Mouse (Mus musculus) lung, adult 2 months (tissue): ENCODE measurements around the gene Pgpep1. TPM values are rescaled to one million over a fixed set of nuclear protein-coding genes. Genes with fewer than 3 reads are reported as not detected.

Source experiments
- DNase-seq: peaks from one replicate; pipeline ENCODE4 v3.0.0; 2022
- H3K4me1 ChIP-seq: fragments of 200-500 bp; 2 replicates; pipeline ENCODE4 v1.6.1; 2011; ENCODE audit warnings: low read length; ENCODE audit not compliant: control insufficient read depth, insufficient read depth
- H3K4me3 ChIP-seq: fragments of 200-500 bp; replicated peaks from 2 replicates; pipeline ENCODE3; 2011; ENCODE audit warnings: low read depth, mild to moderate bottlenecking, control low read depth, low read length; ENCODE audit errors: extremely low read depth
- CTCF ChIP-seq: fragments of 200-500 bp; IDR thresholded peaks from 2 replicates; pipeline ENCODE4 v1.5.1; 2011; ENCODE audit warnings: mild to moderate bottlenecking, low read length, control low read depth; ENCODE audit not compliant: insufficient read depth
- POLR2A ChIP-seq: fragments of 200-500 bp; IDR thresholded peaks from 2 replicates; pipeline ENCODE4 v1.6.1; 2011; ENCODE audit warnings: low read depth, mild to moderate bottlenecking, control low read depth, low read length, borderline replicate concordance; ENCODE audit errors: extremely low read depth
- WGBS: fragments of 180-500 bp; shearing (Covaris S2); methylation state at CpG from one replicate; pipeline ENCODE4 v1.1.7; 2018; 5-methylcytosine and 5-hydroxymethylcytosine counted together
- polyA plus RNA-seq: library from polyadenylated mRNA; depleted of rRNA; stranded (reverse); fragments of >200 nt; gene quantifications from 2 replicates; pipeline ENCODE4 v1.2.3, GENCODE M21; 2012

The Pgpep1 gene
- polyA plus RNA-seq, 1 experiment: 33.7 TPM

GRCm38 (mm10) chr8:70650351-70650750, 9.8 kb downstream of the Pgpep1 start:
- TF ChIP-seq POLR2A: no peak
- no peak for TF ChIP-seq CTCF
- 97% methylated on average over 17 of the region's 17 CpGs for WGBS
- H3K4me1 ChIP-seq: peaks cover 12% of the 10 kb centered on the region; the same call in 1 of the 2 replicates
- no peak for DNase-seq
- no peak overlapping the region for H3K4me3 ChIP-seq

- Histone ChIP-seq H3K4me3 (no peak overlapping the region), H3K4me1 (peaks cover 13% of the 10 kb centered on the region; the same call in 1 of the 2 replicates)
- 19% methylated on average over 4 of the region's 4 CpGs for WGBS
- TF ChIP-seq CTCF (no peak), POLR2A (no peak)
- peak; percentile 70 for DNase-seq
These were observed 10.9 kb downstream of the Pgpep1 start for GRCm38 (mm10) chr8:70649324-70649723.

GRCm38 (mm10) chr8:70648921-70649320, 11.3 kb downstream of the Pgpep1 start:
- WGBS: 42% methylated on average over 3 of the region's 3 CpGs
- no peak for TF ChIP-seq CTCF
- TF ChIP-seq POLR2A: no peak
- no peak overlapping the region for H3K4me3 ChIP-seq
- DNase-seq: no peak
- H3K4me1 ChIP-seq: peaks cover 13% of the 10 kb centered on the region; the same call in 1 of the 2 replicates

GRCm38 (mm10) chr8:70648164-70648442, 12.1 kb downstream of the Pgpep1 start:
- Histone ChIP-seq H3K4me3 (no peak overlapping the region), H3K4me1 (peaks cover 8% of the 10 kb centered on the region; the same call in 1 of the 2 replicates)
- no peak for DNase-seq
- WGBS: 27% methylated on average over 1 of the region's 1 CpGs
- TF ChIP-seq POLR2A: no peak
- TF ChIP-seq CTCF: no peak

GRCm38 (mm10) chr8:70647343-70648163, 12.6 kb downstream of the Pgpep1 start:
- 71% methylated on average over 8 of the region's 8 CpGs for WGBS
- DNase-seq: no peak
- Histone ChIP-seq H3K4me3 (no peak overlapping the region), H3K4me1 (peaks cover 8% of the 10 kb centered on the region; the same call in 1 of the 2 replicates)
- TF ChIP-seq CTCF (no peak), POLR2A (no peak)

- Histone ChIP-seq H3K4me3 (no peak overlapping the region), H3K4me1 (peaks cover 8% of the 10 kb centered on the region; the same call in 1 of the 2 replicates)
- no peak for DNase-seq
- TF ChIP-seq POLR2A (no peak), CTCF (no peak)
These were observed 13.4 kb downstream of the Pgpep1 start for GRCm38 (mm10) chr8:70646775-70647174.

- Histone ChIP-seq H3K4me3 (no peak overlapping the region), H3K4me1 (peaks cover 8% of the 10 kb centered on the region; the same call in 1 of the 2 replicates)
- WGBS: 72% methylated on average over 6 of the region's 6 CpGs
- TF ChIP-seq POLR2A: no peak
- no peak for TF ChIP-seq CTCF
- no peak for DNase-seq
These were observed 13.8 kb downstream of the Pgpep1 start for GRCm38 (mm10) chr8:70646369-70646768.

- peaks cover 8% of the 10 kb centered on the region; the same call in 1 of the 2 replicates for H3K4me1 ChIP-seq
- H3K4me3 ChIP-seq: no peak overlapping the region
- no peak for TF ChIP-seq CTCF
- 0 out of 2 replicates have a peak, but pooled peaks have one; percentile 5 for TF ChIP-seq POLR2A
- DNase-seq: no peak
- WGBS: 29% methylated on average over 17 of the region's 17 CpGs
These were observed 14.5 kb downstream of the Pgpep1 start for GRCm38 (mm10) chr8:70645501-70646224.

GRCm38 (mm10) chr8:70644065-70644464, 16.1 kb downstream of the Pgpep1 start:
- DNase-seq: no peak
- TF ChIP-seq CTCF (peak; percentile 16; the same call in 1 of the 2 replicates), POLR2A (no peak)
- Histone ChIP-seq H3K4me1 (peaks cover 8% of the 10 kb centered on the region; the same call in 1 of the 2 replicates), H3K4me3 (no peak overlapping the region)
- WGBS: 80% methylated on average over 2 of the region's 2 CpGs

GRCm38 (mm10) chr8:70643019-70643418, 17.2 kb downstream of the Pgpep1 start:
- Histone ChIP-seq H3K4me1 (peaks cover 5% of the 10 kb centered on the region; the same call in 1 of the 2 replicates), H3K4me3 (no peak overlapping the region)
- no peak for TF ChIP-seq POLR2A
- no peak for TF ChIP-seq CTCF
- WGBS: 66% methylated on average over 3 of the region's 3 CpGs
- DNase-seq: no peak
